Mouse (Mus musculus): ENCODE data around the gene Olfr544. TPM values are rescaled to one million over a fixed set of nuclear protein-coding genes. Genes with fewer than 3 reads are reported as not detected.

Gene Olfr544
- polyA plus RNA-seq (2017; shearing (Covaris generic)) = 0.09 TPM

GRCm38 (mm10) chr7:102488161-102488560 lies at the start of gene Olfr544:
Olfr544 (minus strand) TSS chr7:102488313.

GRCm38 (mm10) chr7:102534449-102534848 lies 46.3 kb upstream of the Olfr544 start, which contains the start of gene Olfr547:
Olfr547 (plus strand) TSS chr7:102534749.

GRCm38 (mm10) chr7:102499473-102499872 lies 11.4 kb upstream of the Olfr544 start, which contains the start of gene Olfr545:
Olfr545 (minus strand) TSS chr7:102499573.

GRCm38 (mm10) chr7:102481579-102481978 lies 6.5 kb downstream of the Olfr544 start, which contains the start of gene Olfr543:
Olfr543 (minus strand) TSS chr7:102481679.

GRCm38 (mm10) chr7:102441657-102442391 lies 46.3 kb downstream of the Olfr544 start, which contains the start of gene Rrm1:
Rrm1 (plus strand) TSS chr7:102441695.

Other genes starting within 250 kb of the Olfr544 start
- 314 TPM for gene Rhog, start 232.3 kb downstream of the Olfr544 start, polyA plus RNA-seq (2017; shearing (Covaris generic))
- gene Stim1, start 220.5 kb downstream of the Olfr544 start, polyA plus RNA-seq (2017; shearing (Covaris generic)) = 91.4 TPM
- 42.2 TPM for gene Rrm1, start 46.6 kb downstream of the Olfr544 start, polyA plus RNA-seq (2017; shearing (Covaris generic))
- not detected for gene Olfr543, start 6.6 kb downstream of the Olfr544 start, polyA plus RNA-seq (2017; shearing (Covaris generic))
- not detected for gene Olfr545, start 11.3 kb upstream of the Olfr544 start, polyA plus RNA-seq (2017; shearing (Covaris generic))
- gene Olfr547, start 46.4 kb upstream of the Olfr544 start, polyA plus RNA-seq (2017; shearing (Covaris generic)) = not detected
- not detected for gene Olfr548-ps1, start 52.6 kb upstream of the Olfr544 start, polyA plus RNA-seq (2017; shearing (Covaris generic))
- gene Olfr549, start 61.6 kb upstream of the Olfr544 start, polyA plus RNA-seq (2017; shearing (Covaris generic)) = not detected
- 107 TPM for gene Trim21, start 77.2 kb upstream of the Olfr544 start, polyA plus RNA-seq (2017; shearing (Covaris generic))
- not detected for gene Olfr550, start 83.1 kb upstream of the Olfr544 start, polyA plus RNA-seq (2017; shearing (Covaris generic))
- not detected for gene Olfr551, start 103.6 kb upstream of the Olfr544 start, polyA plus RNA-seq (2017; shearing (Covaris generic))
- not detected for gene Olfr552, start 109.5 kb upstream of the Olfr544 start, polyA plus RNA-seq (2017; shearing (Covaris generic))
- gene Olfr553, start 129.9 kb upstream of the Olfr544 start, polyA plus RNA-seq (2017; shearing (Covaris generic)) = not detected
- not detected for gene Olfr554, start 150.1 kb upstream of the Olfr544 start, polyA plus RNA-seq (2017; shearing (Covaris generic))
- gene Olfr555, start 170.5 kb upstream of the Olfr544 start, polyA plus RNA-seq (2017; shearing (Covaris generic)) = not detected
- 0.10 TPM for gene Olfr556, start 176.6 kb upstream of the Olfr544 start, polyA plus RNA-seq (2017; shearing (Covaris generic))
- gene Trim68, start 199.0 kb upstream of the Olfr544 start, polyA plus RNA-seq (2017; shearing (Covaris generic)) = 14.5 TPM
- gene Olfr557, start 207.6 kb upstream of the Olfr544 start, polyA plus RNA-seq (2017; shearing (Covaris generic)) = not detected
- gene Olfr558, start 213.9 kb upstream of the Olfr544 start, polyA plus RNA-seq (2017; shearing (Covaris generic)) = not detected
- gene Olfr33, start 230.8 kb upstream of the Olfr544 start, polyA plus RNA-seq (2017; shearing (Covaris generic)) = not detected
- not detected for gene Olfr559, start 239.2 kb upstream of the Olfr544 start, polyA plus RNA-seq (2017; shearing (Covaris generic))

All from CD4-positive, CD25-positive, alpha-beta regulatory T cell, adult 9 weeks (primary cell).